ENCODE assay signal across 9 mouse cellular contexts in genomic region chr4:141866933-141867490, GRCm38 (mm10). TPM values are rescaled to one million over a fixed set of nuclear protein-coding genes. Genes with fewer than 3 reads are reported as not detected.
DNase-seq lines count a peak whose midpoint lies in the region; ATAC-seq and TF ChIP-seq lines count a peak whose summit lies in the region.
"Had no signal": no experiment of that assay in that cellular context is flagged by ENCODE, and none has a peak within 500 bp of the region (broad histone marks: within the 10 kb centered on the region; RNA-seq: fewer than 3 reads in every experiment).

No protein-coding gene starts in this region.

- WGBS in heart, embryonic 14.5 days = 7% methylated on average over 10 of the region's 10 CpGs

- H3K36me3 ChIP-seq in heart, embryonic 14.5 days (ENCODE audit: control insufficient read depth, insufficient read depth, low read length) = peaks cover 40% of the 10 kb centered on the region
- H3K36me3 ChIP-seq in myocyte (ENCODE audit: control insufficient read depth, insufficient read depth) = no peaks in the 10 kb centered on the region

- no peak for TF ChIP-seq POLR2A in myocyte (IDR thresholded peaks at IDR 0.05; ENCODE audit: insufficient read length, low read depth)

- H3K9ac ChIP-seq in heart, embryonic 14.5 days (ENCODE audit: low read length) = peak overlapping the region; percentile 38

- H3K4me1 ChIP-seq in heart, embryonic 14.5 days (ENCODE audit: control insufficient read depth in 2 of 2, insufficient read depth in 2 of 2, low read length in 2 of 2) = peaks cover 61 to 73% of the 10 kb centered on the region in 2 experiments

- H3K27ac ChIP-seq in heart, embryonic 14.5 days (replicated peaks in 1 of 2; ENCODE audit: control insufficient read depth in 1 of 2, insufficient read depth in 1 of 2, low read depth in 2 of 2, low read length in 2 of 2) = peak overlapping the region; percentile 91 to 92

- DNase-seq in cerebellum, adult 18-20 months = peak; percentile 43 to 52
- no peak for DNase-seq in cerebellum, postnatal 4 days (ENCODE audit: low spot score in 2 of 2)
- DNase-seq in 3T3-L1 (ENCODE audit: low read depth, low spot score) = peak; percentile 53
- peak; percentile 73 for DNase-seq in kidney, postnatal 14 days
- DNase-seq in liver = no peak
- no peak for DNase-seq in layer of hippocampus, adult 18-20 months (ENCODE audit: low spot score in 2 of 2)

- no peaks in the 10 kb centered on the region for H3K79me2 ChIP-seq in myocyte (ENCODE audit: control insufficient read depth, insufficient read depth)

- H3K4me3 ChIP-seq in heart, embryonic 14.5 days (ENCODE audit: control insufficient read depth in 1 of 2, insufficient read depth in 1 of 2, low read depth in 1 of 2, low read length in 2 of 2) = no peak overlapping the region
- H3K4me3 ChIP-seq in myocyte = no peak overlapping the region

- H3K27me3 ChIP-seq in heart, embryonic 14.5 days (ENCODE audit: control insufficient read depth, insufficient read depth, low read length) = no peaks in the 10 kb centered on the region
- no peaks in the 10 kb centered on the region for H3K27me3 ChIP-seq in myocyte (ENCODE audit: control insufficient read depth, insufficient read depth, insufficient read length)
- H3K27me3 ChIP-seq: CH12.LX had no signal

- peak; percentile 70 for ATAC-seq in heart, embryonic 14.5 days (ENCODE audit: insufficient number of reproducible peaks, insufficient read depth, low FRiP score, low read depth)

- H3K4me2 ChIP-seq in heart, embryonic 14.5 days (ENCODE audit: low read length) = peak overlapping the region; percentile 54
- peak overlapping the region; percentile 80 for H3K4me2 ChIP-seq in myocyte (ENCODE audit: low read depth)

- H3ac ChIP-seq in myocyte (ENCODE audit: control insufficient read depth, insufficient read length) = no peak overlapping the region

- H3K9me3 ChIP-seq in heart, embryonic 14.5 days (ENCODE audit: control insufficient read depth, low read length) = no peaks in the 10 kb centered on the region

TF ChIP-seq in myocyte, 11 proteins besides CTCF, POLR2A, EP300 and RAD21:
- TF ChIP-seq MYOG (IDR thresholded peaks at IDR 0.05; ENCODE audit: control insufficient read depth in 1 of 3, insufficient read depth in 1 of 3, insufficient read length in 2 of 3, low read depth in 2 of 3) (peak; percentile 80 to 98 (median 91)), USF1 (IDR thresholded peaks at IDR 0.05; ENCODE audit: low read depth) (no peak), SRF (IDR thresholded peaks at IDR 0.05; ENCODE audit: control insufficient read depth, insufficient read length, low read depth) (no peak), POLR2AphosphoS2 (IDR thresholded peaks at IDR 0.05; ENCODE audit: insufficient read length, low read depth) (no peak), TCF12 (IDR thresholded peaks at IDR 0.05; ENCODE audit: insufficient read depth, poor library complexity, severe bottlenecking) (peak; percentile 88), CEBPB (IDR thresholded peaks at IDR 0.05; ENCODE audit: insufficient read depth, poor library complexity, severe bottlenecking) (no peak), E2F4 (IDR thresholded peaks at IDR 0.05; ENCODE audit: insufficient read depth) (no peak), MAX (IDR thresholded peaks at IDR 0.05; ENCODE audit: low read depth) (no peak), TCF3 (IDR thresholded peaks at IDR 0.05; ENCODE audit: insufficient read length, low read depth) (peak; percentile 93), MYOD1 (IDR thresholded peaks at IDR 0.05; ENCODE audit: control insufficient read depth in 1 of 3, insufficient read length in 2 of 3, low read depth in 2 of 3) (peak; percentile 92 to 99 (median 99)), REST (IDR thresholded peaks at IDR 0.05; ENCODE audit: insufficient read depth, insufficient read length) (no peak)

RNA-seq across cellular contexts. Expression of gene Efhd2, which starts 7.7 kb away (rescaled TPM):
- polyA plus RNA-seq in heart, embryonic 14.5 days (2014; fragmentation: Nextera tagmentation; extraction: Ambion mirVana) = 33.2 and 43.6 TPM in 2 replicates
- 38.8 TPM for polyA plus RNA-seq in myocyte (2012; fragmentation: generic; extraction: Trizol)
- 100 to 1,000 TPM; 157 to 184 TPM for total RNA-seq in layer of hippocampus, adult 18-20 months (2021)

RNA-seq across cellular contexts. Expression of gene Ctrc, which starts 20.9 kb away (rescaled TPM):
- not detected in 2 replicates for polyA plus RNA-seq in heart, embryonic 14.5 days (2014; fragmentation: Nextera tagmentation; extraction: Ambion mirVana)
- polyA plus RNA-seq in myocyte (2012; fragmentation: generic; extraction: Trizol) = not detected
- total RNA-seq in layer of hippocampus, adult 18-20 months (2021) = not detected
- total RNA-seq: CH12.LX had no signal

RNA-seq across cellular contexts. Expression of gene Cela2a, which starts 41.1 kb away (rescaled TPM):
- polyA plus RNA-seq in heart, embryonic 14.5 days (2014; fragmentation: Nextera tagmentation; extraction: Ambion mirVana) = not detected in 2 replicates
- not detected for polyA plus RNA-seq in myocyte (2012; fragmentation: generic; extraction: Trizol)
- not detected for total RNA-seq in layer of hippocampus, adult 18-20 months (2021)

Comparison
In these comparisons a context has a peak if more than half of its experiments do, and no peak if none do; other contexts are left out.
1. DNase-seq: peak in cerebellum, adult 18-20 months (2 of 2), 3T3-L1 (single experiment) and kidney, postnatal 14 days (single experiment); none in cerebellum, postnatal 4 days (0 of 2), liver (single experiment) and layer of hippocampus, adult 18-20 months (0 of 2).